Mouse (Mus musculus) liver, postnatal 0 days (tissue): ENCODE measurements around the gene Mettl17.

Experiments used
- CTCF ChIP-seq: sonication (generic); IDR thresholded peaks from 2 replicates; pipeline ENCODE4 v1.5.1; 2016; ENCODE audit warnings: antibody characterized with exemption, low read depth
- EP300 ChIP-seq: IDR thresholded peaks from 2 replicates; pipeline ENCODE4 v1.6.1; 2016; ENCODE audit warnings: antibody characterized with exemption, low read depth, mild to moderate bottlenecking

DNA sequence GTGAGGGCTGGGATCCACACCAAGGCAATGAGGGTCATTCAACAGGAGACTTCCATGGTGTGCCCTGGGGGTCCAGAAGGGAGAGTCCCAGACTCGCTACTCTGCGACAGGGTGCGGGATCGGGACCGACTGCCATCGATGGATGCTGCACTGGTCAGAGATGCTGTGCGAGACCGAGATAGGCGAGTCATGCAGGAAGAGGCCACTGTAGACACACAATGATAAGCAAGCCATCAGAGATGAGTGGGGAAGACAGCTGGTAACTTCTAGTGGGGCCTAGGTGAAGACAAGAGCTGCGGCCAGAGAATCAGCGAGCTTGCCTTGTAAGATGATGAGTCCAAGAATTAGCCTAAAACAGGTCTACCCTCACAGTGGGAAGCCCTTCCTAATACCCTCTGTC lies 21.5 kb downstream of the Mettl17 start:
- no peak for TF ChIP-seq CTCF
- no peak for TF ChIP-seq EP300
